Mouse (Mus musculus) heart, embryonic 11.5 days (tissue): ENCODE measurements at regions not wholly inside any gene's neighbourhood (a gene's known extent, or its start where the extent isn't known, plus 50 kb on each side); places are given as distances from the start of the nearest gene placed in this dataset.

ENCODE experiments used
- ATAC-seq: fragments of 200-750 bp; cut with Nextera tagmentation; replicated peaks from 2 replicates; pipeline ENCODE4 v1.8.0; 2017; ENCODE audit warnings: moderate library complexity; ENCODE audit not compliant: insufficient number of reproducible peaks, low FRiP score, low TSS enrichment
- H3K27ac ChIP-seq: fragments of 300-500 bp; sonication (generic); 2 replicates; pipeline ENCODE4 v1.5.1; 2014; ENCODE audit warnings: mild to moderate bottlenecking, low read depth, low read length
- H3K27me3 ChIP-seq: fragments of 300-500 bp; sonication (generic); 2 replicates; pipeline ENCODE4 v1.6.1; 2014; ENCODE audit warnings: mild to moderate bottlenecking, low read length, mixed read lengths; ENCODE audit not compliant: control insufficient read depth, insufficient read depth
- H3K36me3 ChIP-seq: fragments of 300-500 bp; sonication (generic); 2 replicates; pipeline ENCODE4 v1.6.1; 2014; ENCODE audit warnings: mild to moderate bottlenecking, low read length, moderate library complexity, mixed read lengths; ENCODE audit not compliant: control insufficient read depth, insufficient read depth
- H3K4me1 ChIP-seq: fragments of 300-500 bp; sonication (generic); 2 replicates; pipeline ENCODE4 v1.6.1; 2014; ENCODE audit warnings: low read length; ENCODE audit not compliant: control insufficient read depth, insufficient read depth
- H3K4me2 ChIP-seq: fragments of 300-500 bp; sonication (generic); 2 replicates; pipeline ENCODE4 v1.6.1; 2014; ENCODE audit warnings: mild to moderate bottlenecking, moderate library complexity
- H3K4me3 ChIP-seq: fragments of 300-500 bp; sonication (generic); 2 replicates; pipeline ENCODE4 v1.5.1; 2014; ENCODE audit warnings: low read depth, low read length
- H3K9ac ChIP-seq: fragments of 300-500 bp; sonication (generic); 2 replicates; pipeline ENCODE4 v1.6.1; 2014; ENCODE audit warnings: mild to moderate bottlenecking, low read depth, low read length, moderate library complexity
- H3K9me3 ChIP-seq: fragments of 300-500 bp; sonication (generic); replicated peaks from 2 replicates; pipeline ENCODE4 v1.6.1; 2016; ENCODE audit warnings: low read length; ENCODE audit not compliant: control insufficient read depth
- WGBS: fragments of 180-500 bp; shearing (Covaris S2); extraction: QIAGEN DNeasy Blood & Tissue Kit; methylation state at CpG from one replicate; pipeline ENCODE4 v1.1.7; 2014; ENCODE audit not compliant: insufficient replicate concordance; 5-methylcytosine and 5-hydroxymethylcytosine counted together

DNA sequence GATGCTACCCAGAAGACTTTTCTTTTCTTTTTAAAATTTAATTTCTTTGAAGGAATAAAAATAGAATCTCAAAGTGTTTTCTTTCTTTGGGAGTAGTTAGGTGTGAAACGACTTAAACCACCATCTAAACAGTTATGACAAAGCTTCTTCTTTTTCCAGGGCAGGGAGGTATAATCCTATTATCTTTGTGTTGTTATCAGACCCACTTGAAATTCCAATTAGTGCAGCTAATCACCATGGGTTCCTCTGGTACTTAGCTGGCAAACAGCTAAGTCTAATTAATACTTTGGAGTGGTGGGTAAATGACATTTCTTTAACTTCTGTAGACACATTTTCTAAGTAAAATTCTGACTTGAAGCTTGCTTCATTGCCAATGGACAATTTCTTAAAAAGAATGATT is 185.3 kb downstream of the Olfm4 start:
- Histone ChIP-seq H3K4me2 (no peak overlapping the region), H3K9ac (no peak overlapping the region), H3K27me3 (no peaks in the 10 kb centered on the region), H3K36me3 (no peaks in the 10 kb centered on the region), H3K27ac (no peak overlapping the region), H3K4me3 (no peak overlapping the region), H3K9me3 (no peaks in the 10 kb centered on the region), H3K4me1 (no peaks in the 10 kb centered on the region)
- no peak for ATAC-seq
- 30% methylated on average over 1 of the region's 1 CpGs for WGBS

GRCm38 (mm10) chr14:80170450-80171180 is 186.7 kb downstream of the Olfm4 start:
- no peak overlapping the region for H3K4me3 ChIP-seq
- H3K4me2 ChIP-seq: peak overlapping the region; percentile 22; the same call in 1 of the 2 replicates
- H3K4me1 ChIP-seq: no peaks in the 10 kb centered on the region
- 16% methylated on average over 11 of the region's 11 CpGs for WGBS
- H3K27ac ChIP-seq: no peak overlapping the region
- no peaks in the 10 kb centered on the region for H3K36me3 ChIP-seq
- no peaks in the 10 kb centered on the region for H3K9me3 ChIP-seq
- H3K27me3 ChIP-seq: no peaks in the 10 kb centered on the region
- ATAC-seq: no peak
- H3K9ac ChIP-seq: no peak overlapping the region

DNA sequence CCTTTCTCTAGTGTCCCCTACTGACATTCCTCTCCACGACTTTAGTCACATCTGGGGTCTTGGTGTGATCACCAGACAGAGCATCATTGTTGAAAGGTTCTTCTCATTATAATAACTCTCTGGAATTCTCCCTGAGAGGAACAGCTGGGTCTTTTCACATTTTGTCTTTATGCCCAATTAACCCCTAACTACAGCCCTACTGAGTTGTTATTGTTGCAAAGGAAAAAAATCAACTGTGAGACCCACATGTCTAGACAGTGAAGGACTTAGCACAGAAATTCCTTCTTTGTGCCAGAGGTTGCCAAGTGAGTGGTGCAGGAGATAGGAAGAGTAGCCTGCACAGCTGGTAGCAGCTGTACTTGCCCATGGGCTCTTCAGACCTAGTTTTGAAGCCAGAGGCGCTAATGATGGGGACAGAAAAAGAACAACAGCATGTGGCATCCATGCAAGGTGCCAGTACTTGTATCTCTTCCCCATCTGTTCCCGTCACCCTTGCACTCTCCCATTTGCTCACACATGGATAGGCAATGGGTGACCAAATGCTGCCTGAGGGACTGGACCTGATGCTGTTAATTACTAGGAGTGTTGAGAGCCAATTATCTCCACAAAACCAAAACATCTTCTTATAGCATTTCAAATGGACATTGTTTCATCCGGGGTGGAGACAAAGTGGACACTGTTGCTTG is 189.1 kb downstream of the Olfm4 start:
- Histone ChIP-seq H3K27me3 (no peaks in the 10 kb centered on the region), H3K9ac (no peak overlapping the region), H3K4me2 (no peak overlapping the region), H3K36me3 (no peaks in the 10 kb centered on the region), H3K4me3 (no peak overlapping the region), H3K4me1 (no peaks in the 10 kb centered on the region), H3K9me3 (no peaks in the 10 kb centered on the region), H3K27ac (no peak overlapping the region)
- no peak for ATAC-seq
- 28% methylated on average over 4 of the region's 4 CpGs for WGBS

DNA sequence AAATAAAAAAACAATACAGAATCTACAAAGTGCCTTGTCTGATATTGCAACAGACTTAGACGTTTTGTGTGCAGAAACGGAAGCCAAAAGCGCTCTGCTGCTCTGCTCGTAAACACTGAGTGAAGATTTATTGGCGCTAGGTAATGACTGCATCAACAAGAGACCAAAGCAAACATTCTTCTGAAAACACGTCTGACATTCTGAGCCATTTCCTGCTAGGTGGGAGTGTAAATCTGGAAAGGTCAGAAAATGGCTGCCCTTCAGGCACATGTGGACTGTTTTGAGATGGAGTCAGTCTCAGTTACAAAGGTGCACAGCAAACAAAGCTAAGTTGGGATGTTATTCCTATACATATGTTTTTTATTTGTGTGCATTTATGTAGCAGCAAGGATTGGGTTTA is 192.6 kb downstream of the Olfm4 start:
- no peaks in the 10 kb centered on the region for H3K27me3 ChIP-seq
- no peak overlapping the region for H3K4me3 ChIP-seq
- H3K4me1 ChIP-seq: no peaks in the 10 kb centered on the region
- 73% methylated on average over 6 of the region's 6 CpGs for WGBS
- H3K4me2 ChIP-seq: no peak overlapping the region
- H3K9me3 ChIP-seq: no peaks in the 10 kb centered on the region
- no peak for ATAC-seq
- H3K9ac ChIP-seq: no peak overlapping the region
- no peaks in the 10 kb centered on the region for H3K36me3 ChIP-seq
- no peak overlapping the region for H3K27ac ChIP-seq

DNA sequence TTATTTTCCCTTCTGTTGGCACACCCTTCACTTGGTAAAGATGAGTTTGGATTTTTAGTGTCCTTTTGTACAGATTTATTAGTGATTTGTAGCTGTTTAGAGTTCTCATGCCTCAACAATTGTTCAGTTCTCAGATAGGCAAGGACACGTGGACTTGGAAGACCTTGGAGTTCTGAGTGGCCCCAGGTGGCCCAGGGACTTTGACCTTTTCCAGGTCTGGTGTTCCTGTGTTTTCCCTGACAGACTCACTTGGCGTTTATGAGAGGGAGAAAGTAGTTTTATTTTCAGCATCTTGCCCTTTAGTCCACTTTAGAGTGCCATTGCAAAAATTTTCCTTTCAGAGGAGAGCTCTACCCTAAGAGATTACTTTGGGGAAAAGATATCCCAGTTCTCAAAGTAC is 211.2 kb downstream of the Olfm4 start:
- Histone ChIP-seq H3K4me3 (no peak overlapping the region), H3K36me3 (no peaks in the 10 kb centered on the region), H3K27ac (no peak overlapping the region), H3K4me2 (no peak overlapping the region), H3K4me1 (no peaks in the 10 kb centered on the region), H3K9ac (no peak overlapping the region), H3K27me3 (no peaks in the 10 kb centered on the region), H3K9me3 (no peaks in the 10 kb centered on the region)
- 45% methylated on average over 2 of the region's 2 CpGs for WGBS
- ATAC-seq: no peak

GRCm38 (mm10) chr14:80212916-80213315 is 229.0 kb downstream of the Olfm4 start:
- 31% methylated on average over 2 of the region's 2 CpGs for WGBS
- H3K9ac ChIP-seq: no peak overlapping the region
- H3K4me2 ChIP-seq: no peak overlapping the region

GRCm38 (mm10) chr14:80213666-80214065 is 229.8 kb downstream of the Olfm4 start:
- H3K27me3 ChIP-seq: no peaks in the 10 kb centered on the region
- no peak overlapping the region for H3K4me2 ChIP-seq
- H3K36me3 ChIP-seq: no peaks in the 10 kb centered on the region
- WGBS: 72% methylated on average over 9 of the region's 9 CpGs
- no peaks in the 10 kb centered on the region for H3K4me1 ChIP-seq
- H3K9me3 ChIP-seq: no peaks in the 10 kb centered on the region
- no peak overlapping the region for H3K4me3 ChIP-seq
- ATAC-seq: no peak
- no peak overlapping the region for H3K27ac ChIP-seq
- no peak overlapping the region for H3K9ac ChIP-seq

More at GRCm38 (mm10) chr14:80212916-80213315, 229.0 kb downstream of the Olfm4 start:
- Histone ChIP-seq H3K4me3 (no peak overlapping the region), H3K4me1 (no peaks in the 10 kb centered on the region), H3K27ac (no peak overlapping the region), H3K27me3 (no peaks in the 10 kb centered on the region), H3K36me3 (no peaks in the 10 kb centered on the region), H3K9me3 (no peaks in the 10 kb centered on the region)
- ATAC-seq: no peak

DNA sequence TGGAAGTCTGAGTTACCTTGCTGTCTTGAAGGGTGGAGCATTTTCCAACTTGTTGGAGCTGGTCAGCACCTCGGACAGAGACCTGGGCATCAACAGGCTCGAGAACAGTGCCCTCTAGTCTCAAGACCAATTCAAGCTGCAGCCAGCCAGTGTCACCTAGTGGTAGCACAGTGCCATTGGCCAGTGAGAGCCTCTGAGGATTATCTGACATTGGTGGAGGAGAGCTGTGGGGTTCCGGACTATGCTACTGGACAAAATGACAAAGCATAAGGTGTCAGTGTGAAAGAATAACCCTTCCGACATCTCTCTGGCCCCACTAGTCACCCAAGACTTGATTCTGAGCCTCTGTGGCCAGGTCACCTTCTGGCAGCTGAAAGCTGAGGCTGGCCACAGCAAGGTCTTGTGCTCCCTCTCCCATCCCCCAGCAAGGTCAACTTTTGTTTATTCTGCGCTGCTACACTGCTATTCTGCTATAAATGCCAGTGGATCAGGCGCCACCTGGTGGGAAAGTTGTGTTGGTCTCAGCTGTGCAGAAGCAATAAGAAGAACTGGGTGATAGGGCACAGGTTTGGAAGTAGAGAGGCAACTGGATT is 232.2 kb downstream of the Olfm4 start:
- Histone ChIP-seq H3K9ac (no peak overlapping the region), H3K27ac (no peak overlapping the region), H3K36me3 (no peaks in the 10 kb centered on the region), H3K9me3 (no peaks in the 10 kb centered on the region), H3K4me3 (no peak overlapping the region), H3K4me1 (no peaks in the 10 kb centered on the region), H3K4me2 (no peak overlapping the region), H3K27me3 (no peaks in the 10 kb centered on the region)
- 14% methylated on average over 6 of the region's 6 CpGs for WGBS
- 0 out of 2 replicates have a peak, but pooled peaks have one; percentile 39 for ATAC-seq
